Mouse (Mus musculus): Measurements from ENCODE around the gene Shkbp1. TPM values are rescaled to one million over a fixed set of nuclear protein-coding genes. Genes with fewer than 3 reads are reported as not detected.
A peak's percentile ranks its signal among the peaks of the same experiment; 100 is the strongest.

The Shkbp1 gene
- total RNA-seq (2021), result 16.1 and 26.1 TPM in 2 replicates
- long read RNA-seq, experiment 1, transcript Shkbp1-201 (18 exons, 2,358 nt), result major isoform, 31 of 49 reads
- long read RNA-seq, experiment 1, partial matches to known transcripts, result 8 of 49 reads
- long read RNA-seq, experiment 1, other reads (novel, unspliced or antisense), result 10 of 49 reads
- long read RNA-seq, experiment 2, transcript Shkbp1-201 (18 exons, 2,358 nt), result major isoform, 10 of 24 reads
- long read RNA-seq, experiment 2, partial matches to known transcripts, result 7 of 24 reads
- long read RNA-seq, experiment 2, other reads (novel, unspliced or antisense), result 7 of 24 reads

- DNase-seq, result peak; percentile 93
These were observed at the start of gene Shkbp1 for GRCm38 (mm10) chr7:27355745-27356240. Gene Shkbp1 (minus strand): TSS chr7:27356019.

- no peak for DNase-seq
These were observed 48.6 kb upstream of the Shkbp1 start for GRCm38 (mm10) chr7:27404203-27404942.

GRCm38 (mm10) chr7:27402675-27403074 is 46.9 kb upstream of the Shkbp1 start:
- peak; percentile 85 for DNase-seq

GRCm38 (mm10) chr7:27400545-27400944 is 44.7 kb upstream of the Shkbp1 start:
- no peak for DNase-seq

- DNase-seq, result peak; percentile 66
These were observed 41.5 kb upstream of the Shkbp1 start for GRCm38 (mm10) chr7:27397048-27397949.

GRCm38 (mm10) chr7:27396184-27397047 is 40.6 kb upstream of the Shkbp1 start:
- DNase-seq, result peak; percentile 60

- DNase-seq, result no peak
These were observed 39.8 kb upstream of the Shkbp1 start for GRCm38 (mm10) chr7:27395521-27396183.

- DNase-seq, result no peak
These were observed 35.6 kb upstream of the Shkbp1 start for GRCm38 (mm10) chr7:27391416-27391815.

GRCm38 (mm10) chr7:27389213-27389612 is 33.4 kb upstream of the Shkbp1 start:
- DNase-seq, result no peak

GRCm38 (mm10) chr7:27384731-27385130 is 28.9 kb upstream of the Shkbp1 start:
- DNase-seq, result peak; percentile 85

GRCm38 (mm10) chr7:27384134-27384533 is 28.3 kb upstream of the Shkbp1 start:
- no peak for DNase-seq

- DNase-seq, result no peak
These were observed 27.4 kb upstream of the Shkbp1 start for GRCm38 (mm10) chr7:27383233-27383632.

- DNase-seq, result no peak
These were observed 25.7 kb upstream of the Shkbp1 start for GRCm38 (mm10) chr7:27381560-27381959.

GRCm38 (mm10) chr7:27381009-27381408 is 25.2 kb upstream of the Shkbp1 start:
- DNase-seq, result no peak

- no peak for DNase-seq
These were observed 24.0 kb upstream of the Shkbp1 start for GRCm38 (mm10) chr7:27379836-27380235.

GRCm38 (mm10) chr7:27378431-27378830 is 22.6 kb upstream of the Shkbp1 start:
- DNase-seq, result peak; percentile 45

GRCm38 (mm10) chr7:27375274-27375673 is 19.5 kb upstream of the Shkbp1 start:
- no peak for DNase-seq

- DNase-seq, result no peak
These were observed 16.1 kb upstream of the Shkbp1 start for GRCm38 (mm10) chr7:27371715-27372462.

- DNase-seq, result no peak
These were observed 13.3 kb upstream of the Shkbp1 start for GRCm38 (mm10) chr7:27369111-27369510.

- DNase-seq, result no peak
These were observed 12.2 kb upstream of the Shkbp1 start for GRCm38 (mm10) chr7:27367976-27368375.

Measured in adrenal gland, postnatal 14 days (tissue).